ENCODE assay signal across 7 mouse cellular contexts in genomic region chr7:73595860-73596259, GRCm38 (mm10). TPM values are rescaled to one million over a fixed set of nuclear protein-coding genes. Genes with fewer than 3 reads are reported as not detected.
A peak's percentile ranks its signal among the peaks of the same experiment; 100 is the strongest.
DNase-seq lines count a peak whose midpoint lies in the region; ATAC-seq lines count a peak whose summit lies in the region.

No protein-coding gene starts in this region.

- no peaks in the 10 kb centered on the region for H3K27me3 ChIP-seq in embryonic facial prominence, embryonic 12.5 days

- no peaks in the 10 kb centered on the region; the same call in 1 of the 2 replicates for H3K36me3 ChIP-seq in embryonic facial prominence, embryonic 12.5 days
- no peaks in the 10 kb centered on the region for H3K36me3 ChIP-seq in macrophage (ENCODE audit: inconsistent target)

- peaks cover 36% of the 10 kb centered on the region for H3K4me1 ChIP-seq in embryonic facial prominence, embryonic 12.5 days

- peak overlapping the region; percentile 15; the same call in 1 of the 2 replicates for H3K9ac ChIP-seq in embryonic facial prominence, embryonic 12.5 days

- H3K27ac ChIP-seq in embryonic facial prominence, embryonic 12.5 days, result peak overlapping the region; percentile 92
- H3K27ac ChIP-seq in macrophage, result peak overlapping the region; percentile 91

- intact Hi-C loops in heart, postnatal 10 days (cut with DNase I), result loop anchor here (1.0 kb wide), 2 partner anchors 20 to 39 kb away; no protein-coding TSS in a partner anchor

- peaks cover 5% of the 10 kb centered on the region; the same call in 1 of the 2 replicates for H3K9me3 ChIP-seq in embryonic facial prominence, embryonic 12.5 days

- H3K4me3 ChIP-seq in embryonic facial prominence, embryonic 12.5 days, result no peak overlapping the region
- H3K4me3 ChIP-seq in macrophage (ENCODE audit: inconsistent target), result no peak overlapping the region; the same call in 1 of the 2 replicates

- ATAC-seq in embryonic facial prominence, embryonic 12.5 days (ENCODE audit: insufficient number of reproducible peaks, insufficient read depth, low FRiP score, low TSS enrichment), result no peak

- WGBS in embryonic facial prominence, embryonic 12.5 days, result 16% methylated on average over 9 of the region's 9 CpGs
- 38% methylated on average over 8 of the region's 9 CpGs for WGBS in macrophage (ENCODE audit: missing documents)

- peak; percentile 45 for DNase-seq in thymus, postnatal 25 days
- DNase-seq in thymus, postnatal 10 days (ENCODE audit: low spot score in 2 of 2), result no peak
- DNase-seq in heart, postnatal 10 days, result peak; percentile 66 to 69
- DNase-seq in adipocyte (ENCODE audit: low spot score), result no peak
- DNase-seq in ovary, adult 18-20 months (ENCODE audit: low spot score), result no peak

- H3K79me2 ChIP-seq in macrophage (ENCODE audit: inconsistent target), result no peaks in the 10 kb centered on the region

- peak overlapping the region; percentile 51 for H3K4me2 ChIP-seq in embryonic facial prominence, embryonic 12.5 days (replicated peaks)

RNA-seq across cellular contexts. Expression of gene Chd2, which starts 54.2 kb away (rescaled TPM):
- polyA plus RNA-seq in embryonic facial prominence, embryonic 12.5 days (2016; fragmentation: Nextera tagmentation; extraction: Ambion mirVana), result 57.9 and 65.0 TPM in 2 replicates
- 10 to 100 TPM; 62.3 to 63.3 TPM for total RNA-seq in heart, postnatal 10 days (2021)
- 100 to 1,000 TPM; 403 to 732 (median 510) TPM for total RNA-seq in macrophage (2018; cell fraction: chromatin; rRNA removed)
- 10 to 100 TPM; 21.1 to 41.7 (median 26.6) TPM for total RNA-seq in macrophage (2018; cell fraction: cytosol; rRNA removed)
- 100 to 1,000 TPM; 110 to 331 (median 224) TPM for total RNA-seq in macrophage (2018; cell fraction: nucleus; rRNA removed)
- 11.4 to 34.5 TPM (median 15.8 TPM) in 3 replicates for polyA plus RNA-seq in macrophage (2018)

Comparison
In these comparisons a context has a peak if more than half of its experiments do, and no peak if none do; other contexts are left out.
1. DNase-seq: peak in thymus, postnatal 25 days (single experiment) and heart, postnatal 10 days (2 of 2); none in thymus, postnatal 10 days (0 of 2), adipocyte (single experiment) and ovary, adult 18-20 months (single experiment).